Mouse (Mus musculus) testis, adult 2 months (tissue): ENCODE measurements around the gene Fam43b.

Experiments
- CTCF ChIP-seq: fragments of 200-500 bp; IDR thresholded peaks from 2 replicates; pipeline ENCODE4 v1.5.1; 2012; ENCODE audit warnings: low read depth, mild to moderate bottlenecking, inconsistent platforms, low read length, moderate library complexity; ENCODE audit not compliant: control insufficient read depth, insufficient read depth, insufficient replicate concordance
- POLR2A ChIP-seq: fragments of 200-500 bp; IDR thresholded peaks from 2 replicates; pipeline ENCODE4 v1.6.1; 2012; ENCODE audit warnings: low read depth, mild to moderate bottlenecking, inconsistent platforms, low read length, moderate library complexity; ENCODE audit not compliant: control insufficient read depth

- no peak for TF ChIP-seq POLR2A
- peak; percentile 83; the same call in 1 of the 2 replicates for TF ChIP-seq CTCF
Observed at GRCm38 (mm10) chr4:138404806-138405205, 8.5 kb upstream of the Fam43b start.
